Mouse (Mus musculus): Measurements from ENCODE around the gene Tmem270. TPM values are rescaled to one million over a fixed set of nuclear protein-coding genes. Genes with fewer than 3 reads are reported as not detected.

Gene Tmem270
- polyA plus RNA-seq, 1 experiment: not detected

DNA sequence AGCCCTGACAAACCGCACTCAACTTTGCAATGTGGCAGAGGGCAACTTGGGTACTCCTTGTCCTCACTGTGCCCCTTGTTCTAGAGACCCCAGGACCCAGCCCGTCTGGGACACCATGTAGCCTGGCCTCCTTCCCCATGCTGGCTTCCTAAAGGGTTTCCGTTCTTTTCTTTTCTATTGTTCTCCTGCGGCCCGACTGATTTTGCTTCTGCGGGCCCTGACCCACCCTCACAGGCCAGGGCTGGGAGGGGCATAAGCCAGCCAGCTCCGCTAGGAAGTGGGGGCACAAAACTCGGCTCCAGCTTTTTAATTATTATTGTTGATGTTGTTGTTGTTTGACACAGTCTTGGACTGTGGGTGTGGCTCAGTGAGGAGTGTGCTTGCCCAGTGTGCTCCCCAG is 15.0 kb downstream of the Tmem270 start:
- Histone ChIP-seq H3K36me3 (ENCODE audit: control insufficient read depth, insufficient read depth, low read length) (no peaks in the 10 kb centered on the region), H3K4me3 (ENCODE audit: extremely low read depth, insufficient read depth, insufficient read length) (no peak overlapping the region), H3K27me3 (ENCODE audit: control insufficient read depth, insufficient read depth, low read length) (no peaks in the 10 kb centered on the region), H3K4me1 (ENCODE audit: control insufficient read depth, insufficient read depth, insufficient read length) (no peaks in the 10 kb centered on the region), H3K27ac (ENCODE audit: insufficient read depth, low read length) (no peak overlapping the region)
- no peak for TF ChIP-seq CTCF (IDR thresholded peaks at IDR 0.05; ENCODE audit: extremely low read depth, insufficient read depth, insufficient read length, insufficient replicate concordance)
- DNase-seq (ENCODE audit: low read depth in 1 of 2, low spot score in 2 of 2): no peak
- WGBS: 56% methylated on average over 8 of the region's 8 CpGs

DNA sequence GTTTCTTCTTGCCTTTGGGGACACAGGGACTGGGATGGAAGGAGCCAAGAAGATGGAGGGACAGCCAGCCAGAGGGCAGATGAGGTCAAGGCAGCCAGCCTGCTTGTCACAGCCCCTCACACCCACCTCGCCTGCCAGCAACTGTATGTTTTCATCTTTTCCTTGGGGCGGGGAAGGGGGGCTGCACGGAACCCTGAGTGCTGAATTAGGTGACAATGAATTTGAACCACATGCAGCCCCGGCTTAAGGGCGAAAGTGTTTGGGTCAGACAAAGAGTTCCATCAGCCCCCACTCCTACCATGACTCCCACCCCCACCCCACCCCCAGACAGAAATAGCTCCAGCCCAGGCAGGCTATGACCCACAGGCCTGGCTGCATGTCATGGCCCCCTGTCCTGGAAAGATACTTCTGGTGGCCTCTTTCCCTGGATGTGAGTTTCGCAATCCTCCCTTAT is 15.9 kb downstream of the Tmem270 start:
- 83% methylated on average over 6 of the region's 6 CpGs for WGBS

DNA sequence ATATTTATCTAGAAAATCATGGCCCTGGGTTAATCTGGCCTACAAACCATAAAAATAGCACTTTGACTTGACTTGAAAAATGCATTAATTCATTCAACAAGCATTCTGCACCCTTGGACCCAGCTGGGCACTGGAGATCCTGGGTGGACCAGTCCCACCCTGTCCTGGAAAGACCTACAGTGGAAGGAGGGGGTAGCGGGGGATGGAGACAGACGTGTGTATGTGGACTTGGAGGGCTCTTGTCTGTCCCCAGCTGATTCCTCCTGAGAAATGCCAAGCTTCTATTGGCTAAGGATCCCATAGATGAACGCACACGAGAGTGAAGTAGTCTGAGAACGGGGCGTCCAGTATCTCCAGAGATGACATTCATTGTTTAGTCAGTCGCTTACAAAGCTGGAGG is 18.0 kb downstream of the Tmem270 start:
- TF ChIP-seq POLR2A (IDR thresholded peaks at IDR 0.05; ENCODE audit: low read depth, low read length) (no peak), CTCF (IDR thresholded peaks at IDR 0.05; ENCODE audit: extremely low read depth, insufficient read depth, insufficient read length, insufficient replicate concordance) (no peak)
- Histone ChIP-seq H3K27me3 (ENCODE audit: control insufficient read depth, insufficient read depth, low read length) (no peaks in the 10 kb centered on the region), H3K4me1 (ENCODE audit: control insufficient read depth, insufficient read depth, insufficient read length) (no peaks in the 10 kb centered on the region), H3K4me3 (ENCODE audit: extremely low read depth, insufficient read depth, insufficient read length) (no peak overlapping the region), H3K36me3 (ENCODE audit: control insufficient read depth, insufficient read depth, low read length) (no peaks in the 10 kb centered on the region), H3K27ac (ENCODE audit: insufficient read depth, low read length) (no peak overlapping the region)
- WGBS: 86% methylated on average over 7 of the region's 7 CpGs
- DNase-seq (ENCODE audit: low read depth in 1 of 2, low spot score in 2 of 2): no peak

More for the DNA sequence above, 15.9 kb downstream of the Tmem270 start:
- Histone ChIP-seq H3K27ac (ENCODE audit: insufficient read depth, low read length) (no peak overlapping the region), H3K4me1 (ENCODE audit: control insufficient read depth, insufficient read depth, insufficient read length) (no peaks in the 10 kb centered on the region), H3K36me3 (ENCODE audit: control insufficient read depth, insufficient read depth, low read length) (no peaks in the 10 kb centered on the region), H3K27me3 (ENCODE audit: control insufficient read depth, insufficient read depth, low read length) (no peaks in the 10 kb centered on the region), H3K4me3 (ENCODE audit: extremely low read depth, insufficient read depth, insufficient read length) (no peak overlapping the region)
- no peak for DNase-seq (ENCODE audit: low read depth in 1 of 2, low spot score in 2 of 2)
- no peak for TF ChIP-seq POLR2A (IDR thresholded peaks at IDR 0.05; ENCODE audit: low read depth, low read length)
- TF ChIP-seq CTCF (IDR thresholded peaks at IDR 0.05; ENCODE audit: extremely low read depth, insufficient read depth, insufficient read length, insufficient replicate concordance): no peak

DNA sequence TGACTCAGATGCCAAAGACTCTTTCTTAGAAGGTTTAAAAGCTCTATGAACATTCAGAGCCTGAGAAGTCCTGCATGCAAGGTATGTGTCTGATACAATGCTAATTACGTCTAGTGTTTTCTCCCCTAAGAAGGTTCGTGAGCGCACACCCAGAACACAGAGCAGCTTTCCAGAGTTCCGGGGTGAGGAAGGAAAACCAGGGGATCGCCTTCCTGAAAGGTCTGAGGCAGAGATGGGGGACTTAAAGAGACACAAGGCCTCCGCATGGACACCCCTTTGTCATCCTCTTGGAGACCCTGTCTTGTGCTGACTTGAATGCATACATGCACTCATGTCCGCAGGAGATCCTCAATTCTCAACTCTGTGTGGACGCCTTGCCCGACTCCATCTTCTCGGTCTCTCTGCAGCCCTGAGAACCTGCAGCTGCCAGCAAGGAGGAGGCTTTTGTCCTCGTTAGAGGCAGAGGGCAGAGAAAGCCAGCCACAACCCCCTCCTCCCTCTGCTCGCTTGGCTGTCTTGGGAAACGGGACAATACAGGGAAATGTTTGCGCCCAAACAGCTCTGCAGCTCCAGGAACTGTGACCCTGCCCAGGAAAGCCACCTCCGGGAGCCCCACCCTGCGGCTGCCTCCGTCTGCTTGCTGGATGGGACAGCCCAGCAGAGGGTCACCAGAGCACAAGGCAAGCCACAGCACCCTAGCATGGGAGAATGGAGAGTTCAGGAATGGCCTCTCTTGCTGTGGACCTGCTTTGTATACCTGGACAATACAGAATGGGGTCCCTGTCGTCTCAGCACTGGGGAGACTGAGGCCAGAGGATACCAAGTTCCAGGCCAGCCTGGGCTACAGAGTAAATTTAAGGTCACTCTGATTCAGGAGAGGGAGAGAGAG is 18.8 kb downstream of the Tmem270 start:
- Histone ChIP-seq H3K4me3 (ENCODE audit: extremely low read depth, insufficient read depth, insufficient read length) (no peak overlapping the region), H3K4me1 (ENCODE audit: control insufficient read depth, insufficient read depth, insufficient read length) (no peaks in the 10 kb centered on the region), H3K36me3 (ENCODE audit: control insufficient read depth, insufficient read depth, low read length) (no peaks in the 10 kb centered on the region), H3K27ac (ENCODE audit: insufficient read depth, low read length) (no peak overlapping the region), H3K27me3 (ENCODE audit: control insufficient read depth, insufficient read depth, low read length) (no peaks in the 10 kb centered on the region)
- TF ChIP-seq POLR2A (IDR thresholded peaks at IDR 0.05; ENCODE audit: low read depth, low read length) (no peak), CTCF (IDR thresholded peaks at IDR 0.05; ENCODE audit: extremely low read depth, insufficient read depth, insufficient read length, insufficient replicate concordance) (no peak)
- whole genome bisulfite sequencing: 43% methylated on average over 18 of the region's 18 CpGs
- DNase-seq (ENCODE audit: low read depth in 1 of 2, low spot score in 2 of 2): no peak

DNA sequence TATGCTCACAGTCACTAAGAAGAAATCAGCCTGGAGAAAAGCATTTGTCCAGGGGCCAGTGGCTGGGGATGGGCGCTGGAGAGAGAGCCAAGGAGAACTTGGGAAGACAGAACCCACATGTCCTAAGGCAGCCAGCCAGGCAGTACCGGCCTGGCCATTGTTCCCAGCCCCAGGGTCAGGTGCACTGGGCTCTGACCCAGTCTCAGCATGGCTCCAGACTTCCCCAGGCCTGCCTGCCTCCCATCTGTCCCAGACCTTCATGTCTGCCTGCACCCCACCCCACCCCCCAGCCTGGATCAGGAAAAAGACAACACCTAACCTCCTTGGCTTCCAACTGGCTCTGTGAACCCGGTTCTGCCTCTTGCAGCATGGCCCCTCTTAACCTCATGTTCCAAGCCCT is 23.5 kb downstream of the Tmem270 start:
- 81% methylated on average over 3 of the region's 3 CpGs for WGBS
- DNase-seq (ENCODE audit: low read depth in 1 of 2, low spot score in 2 of 2): no peak
- H3K36me3 ChIP-seq (ENCODE audit: control insufficient read depth, insufficient read depth, low read length): no peaks in the 10 kb centered on the region
- H3K4me1 ChIP-seq (ENCODE audit: control insufficient read depth, insufficient read depth, insufficient read length): no peaks in the 10 kb centered on the region
- H3K27ac ChIP-seq (ENCODE audit: insufficient read depth, low read length): no peak overlapping the region
- TF ChIP-seq CTCF (IDR thresholded peaks at IDR 0.05; ENCODE audit: extremely low read depth, insufficient read depth, insufficient read length, insufficient replicate concordance) (no peak), POLR2A (IDR thresholded peaks at IDR 0.05; ENCODE audit: low read depth, low read length) (no peak)
- H3K27me3 ChIP-seq (ENCODE audit: control insufficient read depth, insufficient read depth, low read length): no peaks in the 10 kb centered on the region
- H3K4me3 ChIP-seq (ENCODE audit: extremely low read depth, insufficient read depth, insufficient read length): no peak overlapping the region

DNA sequence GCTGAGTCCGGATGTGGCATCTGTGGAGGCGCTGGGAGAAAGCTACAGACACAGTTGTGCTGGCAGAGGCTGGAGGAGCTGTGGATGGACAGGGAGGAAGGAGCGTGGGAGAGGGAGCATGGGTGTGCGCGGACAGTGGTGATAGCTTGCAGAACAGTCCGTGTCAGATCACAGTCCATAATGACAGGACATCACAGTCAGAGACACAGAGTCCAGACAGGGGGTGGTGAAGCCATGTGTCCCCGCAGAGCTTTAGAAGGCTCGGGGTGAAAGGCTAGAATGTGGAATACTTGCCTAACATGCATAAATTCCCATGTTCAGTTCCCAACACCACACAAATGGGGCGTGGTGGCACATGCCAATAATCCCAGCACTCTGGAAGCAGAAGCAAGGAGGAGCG is 29.7 kb downstream of the Tmem270 start:
- no peak for DNase-seq (ENCODE audit: low read depth in 1 of 2, low spot score in 2 of 2)
- H3K4me1 ChIP-seq (ENCODE audit: control insufficient read depth, insufficient read depth, insufficient read length): no peaks in the 10 kb centered on the region
- H3K27ac ChIP-seq (ENCODE audit: insufficient read depth, low read length): no peak overlapping the region
- no peaks in the 10 kb centered on the region for H3K36me3 ChIP-seq (ENCODE audit: control insufficient read depth, insufficient read depth, low read length)
- H3K27me3 ChIP-seq (ENCODE audit: control insufficient read depth, insufficient read depth, low read length): no peaks in the 10 kb centered on the region
- WGBS: 69% methylated on average over 10 of the region's 10 CpGs
- TF ChIP-seq CTCF (IDR thresholded peaks at IDR 0.05; ENCODE audit: extremely low read depth, insufficient read depth, insufficient read length, insufficient replicate concordance): no peak
- no peak for TF ChIP-seq POLR2A (IDR thresholded peaks at IDR 0.05; ENCODE audit: low read depth, low read length)
- no peak overlapping the region for H3K4me3 ChIP-seq (ENCODE audit: extremely low read depth, insufficient read depth, insufficient read length)

DNA sequence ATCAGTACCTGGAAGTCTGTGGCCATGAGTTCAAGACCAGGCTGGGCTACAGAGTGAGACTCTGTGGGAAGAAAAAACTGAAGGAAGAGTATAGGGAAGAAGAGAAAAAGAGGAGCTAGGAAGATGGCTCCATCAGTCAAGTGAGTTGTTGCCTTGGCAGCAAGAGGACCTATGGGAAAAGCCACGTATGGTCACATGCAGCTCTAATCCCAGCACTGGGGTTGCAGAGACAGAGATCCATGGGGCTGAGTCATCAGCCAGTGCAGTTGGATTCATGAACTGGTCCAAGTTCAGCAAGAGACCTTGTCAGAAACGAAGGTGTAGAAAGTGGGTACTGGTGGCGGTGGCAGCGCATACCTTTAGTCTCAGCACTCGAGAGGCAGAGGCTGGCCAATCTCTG is 31.3 kb downstream of the Tmem270 start:
- H3K4me3 ChIP-seq (ENCODE audit: extremely low read depth, insufficient read depth, insufficient read length): no peak overlapping the region
- no peaks in the 10 kb centered on the region for H3K36me3 ChIP-seq (ENCODE audit: control insufficient read depth, insufficient read depth, low read length)
- TF ChIP-seq POLR2A (IDR thresholded peaks at IDR 0.05; ENCODE audit: low read depth, low read length): no peak
- no peaks in the 10 kb centered on the region for H3K4me1 ChIP-seq (ENCODE audit: control insufficient read depth, insufficient read depth, insufficient read length)
- no peaks in the 10 kb centered on the region for H3K27me3 ChIP-seq (ENCODE audit: control insufficient read depth, insufficient read depth, low read length)
- 96% methylated on average over 5 of the region's 5 CpGs for WGBS
- no peak for DNase-seq (ENCODE audit: low read depth in 1 of 2, low spot score in 2 of 2)
- H3K27ac ChIP-seq (ENCODE audit: insufficient read depth, low read length): no peak overlapping the region
